8 mouse cellular contexts compared by ENCODE assay signal in genomic region chr4:141139116-141139970, GRCm38 (mm10). TPM values are rescaled to one million over a fixed set of nuclear protein-coding genes. Genes with fewer than 3 reads are reported as not detected.
A peak's percentile ranks its signal among the peaks of the same experiment; 100 is the strongest.
DNase-seq lines count a peak whose midpoint lies in the region; ATAC-seq and TF ChIP-seq lines count a peak whose summit lies in the region.

TSS of gene Szrd1 (minus strand) at chr4:141139775.

- peak; percentile 88 for ATAC-seq in CD4-positive, CD25-positive, alpha-beta regulatory T cell, adult 4 months
- peak; percentile 94 for ATAC-seq in heart, embryonic 15.5 days (replicated peaks; ENCODE audit: insufficient number of reproducible peaks, insufficient read depth, low FRiP score, low read depth)
- ATAC-seq in liver, embryonic 14.5 days (ENCODE audit: insufficient read depth), result peak; percentile 95
- peak; percentile 94 for ATAC-seq in neural tube, embryonic 11.5 days (ENCODE audit: insufficient read depth, low FRiP score, low TSS enrichment)
- peak; percentile 94 for ATAC-seq in stomach, postnatal 0 days (ENCODE audit: low FRiP score, low TSS enrichment)

- 0 out of 2 replicates have a peak, but pooled peaks have one; percentile 1 for TF ChIP-seq CTCF in liver, embryonic 14.5 days (IDR thresholded peaks at IDR 0.05; ENCODE audit: low read depth)
- TF ChIP-seq CTCF in stomach, postnatal 0 days (IDR thresholded peaks at IDR 0.05; ENCODE audit: low read depth), result no peak; the same call in 1 of the 2 replicates

- no peak for TF ChIP-seq EP300 in liver, embryonic 14.5 days (IDR thresholded peaks at IDR 0.05; ENCODE audit: low read depth)
- no peak for TF ChIP-seq EP300 in stomach, postnatal 0 days (optimal IDR thresholded peaks at IDR 0.05)

- H3K27ac ChIP-seq in forebrain, embryonic 10.5 days, result peak within 1 kb of the TSS; percentile 96
- peak within 1 kb of the TSS; percentile 98 for H3K27ac ChIP-seq in heart, embryonic 15.5 days
- H3K27ac ChIP-seq in liver, embryonic 14.5 days, result peak within 1 kb of the TSS; percentile 31
- peak within 1 kb of the TSS; percentile 84 for H3K27ac ChIP-seq in neural tube, embryonic 11.5 days (ENCODE audit: low read depth, low read length)
- H3K27ac ChIP-seq in stomach, postnatal 0 days (replicated peaks), result peak within 1 kb of the TSS; percentile 96

- H3K4me2 ChIP-seq in heart, embryonic 15.5 days, result peak within 1 kb of the TSS; percentile 90
- H3K4me2 ChIP-seq in liver, embryonic 14.5 days (ENCODE audit: low read depth), result peak within 1 kb of the TSS; percentile 92
- H3K4me2 ChIP-seq in neural tube, embryonic 11.5 days (ENCODE audit: low read depth), result peak within 1 kb of the TSS; percentile 89
- H3K4me2 ChIP-seq in stomach, postnatal 0 days (replicated peaks; ENCODE audit: low read depth), result peak within 1 kb of the TSS; percentile 83

- H3K27me3 ChIP-seq in forebrain, embryonic 10.5 days (ENCODE audit: poor library complexity, severe bottlenecking), result peaks cover 7% of the 10 kb centered on the region; the same call in 1 of the 2 replicates
- no peaks in the 10 kb centered on the region for H3K27me3 ChIP-seq in heart, embryonic 15.5 days
- no peaks in the 10 kb centered on the region for H3K27me3 ChIP-seq in liver, embryonic 14.5 days (ENCODE audit: control insufficient read depth, insufficient read depth, low read length)
- H3K27me3 ChIP-seq in neural tube, embryonic 11.5 days (ENCODE audit: control insufficient read depth, insufficient read depth, low read length), result no peaks in the 10 kb centered on the region
- H3K27me3 ChIP-seq in stomach, postnatal 0 days (ENCODE audit: control insufficient read depth, insufficient read depth, low read length), result no peaks in the 10 kb centered on the region

- under 1% methylated on average over 63 of the region's 63 CpGs for WGBS in forebrain, embryonic 10.5 days
- whole genome bisulfite sequencing in heart, embryonic 15.5 days, result under 1% methylated on average over 60 of the region's 63 CpGs
- under 1% methylated on average over 62 of the region's 63 CpGs for WGBS in liver, embryonic 14.5 days (ENCODE audit: insufficient replicate concordance)
- WGBS in neural tube, embryonic 11.5 days, result under 1% methylated on average over 63 of the region's 63 CpGs
- WGBS in stomach, postnatal 0 days, result under 1% methylated on average over 63 of the region's 63 CpGs

- no peaks in the 10 kb centered on the region for H3K9me3 ChIP-seq in forebrain, embryonic 10.5 days
- H3K9me3 ChIP-seq in heart, embryonic 15.5 days (replicated peaks), result no peaks in the 10 kb centered on the region
- no peaks in the 10 kb centered on the region for H3K9me3 ChIP-seq in liver, embryonic 14.5 days (ENCODE audit: control insufficient read depth, low read length)
- H3K9me3 ChIP-seq in neural tube, embryonic 11.5 days (ENCODE audit: control insufficient read depth, low read length), result no peaks in the 10 kb centered on the region
- H3K9me3 ChIP-seq in stomach, postnatal 0 days (ENCODE audit: control insufficient read depth, low read length), result no peaks in the 10 kb centered on the region

- DNase-seq in c-Kit-negative CD71-positive TER-119-positive erythroid progenitor cells, embryonic 14.5 days (ENCODE audit: low read depth, low spot score), result peak; percentile 97
- peak; percentile 99 for DNase-seq in forebrain, embryonic 10.5 days (ENCODE audit: extremely low spot score, low spot score)
- DNase-seq in kidney, postnatal 25 days, result peak; percentile 99
- peak; percentile 98 to 99 (median 99) for DNase-seq in liver, embryonic 14.5 days (ENCODE audit: low read depth in 3 of 3, low spot score in 3 of 3)
- DNase-seq in neural tube, embryonic 11.5 days (ENCODE audit: low spot score), result peak; percentile 100
- peak; percentile 100 for DNase-seq in stomach, postnatal 0 days (ENCODE audit: low spot score)

- peak within 1 kb of the TSS; percentile 94 for H3K9ac ChIP-seq in heart, embryonic 15.5 days
- H3K9ac ChIP-seq in liver, embryonic 14.5 days (replicated peaks), result peak within 1 kb of the TSS; percentile 74
- H3K9ac ChIP-seq in neural tube, embryonic 11.5 days (ENCODE audit: low read length), result peak within 1 kb of the TSS; percentile 75
- peak within 1 kb of the TSS; percentile 93 for H3K9ac ChIP-seq in stomach, postnatal 0 days (ENCODE audit: low read length)

- peak within 1 kb of the TSS; percentile 84 for H3K4me3 ChIP-seq in forebrain, embryonic 10.5 days
- peak within 1 kb of the TSS; percentile 94 for H3K4me3 ChIP-seq in heart, embryonic 15.5 days
- peak within 1 kb of the TSS; percentile 70 to 84 for H3K4me3 ChIP-seq in liver, embryonic 14.5 days (ENCODE audit: insufficient read depth in 1 of 2, low read depth in 2 of 2, low read length in 2 of 2)
- peak within 1 kb of the TSS; percentile 92 for H3K4me3 ChIP-seq in neural tube, embryonic 11.5 days (ENCODE audit: low read depth, low read length)
- H3K4me3 ChIP-seq in stomach, postnatal 0 days (ENCODE audit: low read depth, low read length), result peak within 1 kb of the TSS; percentile 94

- H3K36me3 ChIP-seq in forebrain, embryonic 10.5 days (replicated peaks), result peaks cover 17% of the 10 kb centered on the region
- no peaks in the 10 kb centered on the region for H3K36me3 ChIP-seq in heart, embryonic 15.5 days
- no peaks in the 10 kb centered on the region for H3K36me3 ChIP-seq in liver, embryonic 14.5 days (replicated peaks; ENCODE audit: control insufficient read depth, insufficient read depth, low read depth)
- no peaks in the 10 kb centered on the region for H3K36me3 ChIP-seq in neural tube, embryonic 11.5 days (ENCODE audit: control insufficient read depth, insufficient read depth, low read length)
- H3K36me3 ChIP-seq in stomach, postnatal 0 days (ENCODE audit: control insufficient read depth, insufficient read depth, low read length), result no peaks in the 10 kb centered on the region

- H3K4me1 ChIP-seq in forebrain, embryonic 10.5 days, result peaks cover 47% of the 10 kb centered on the region
- peaks cover 45% of the 10 kb centered on the region for H3K4me1 ChIP-seq in heart, embryonic 15.5 days (replicated peaks)
- peaks cover 4 to 29% of the 10 kb centered on the region in 2 experiments for H3K4me1 ChIP-seq in liver, embryonic 14.5 days (replicated peaks; ENCODE audit: control insufficient read depth in 2 of 2, insufficient read depth in 2 of 2, low read length in 1 of 2)
- peaks cover 29% of the 10 kb centered on the region for H3K4me1 ChIP-seq in neural tube, embryonic 11.5 days (ENCODE audit: control insufficient read depth, insufficient read depth, low read length)
- H3K4me1 ChIP-seq in stomach, postnatal 0 days (replicated peaks; ENCODE audit: control insufficient read depth, insufficient read depth), result peaks cover 8% of the 10 kb centered on the region

RNA-seq across cellular contexts. Expression of gene Szrd1, which starts in this region (rescaled TPM):
- polyA plus RNA-seq in CD4-positive, CD25-positive, alpha-beta regulatory T cell, adult 4 months (2017; shearing (Covaris generic)), result 10 to 100 TPM; 38.1 to 76.7 TPM
- polyA plus RNA-seq in forebrain, embryonic 10.5 days (2016; fragmentation: Nextera tagmentation; extraction: Ambion mirVana), result 38.2 and 45.2 TPM in 2 replicates
- polyA plus RNA-seq in heart, embryonic 15.5 days (2015; fragmentation: Nextera tagmentation; extraction: Ambion mirVana), result 30.1 and 32.8 TPM in 2 replicates
- 13.3 and 14.2 TPM in 2 replicates for polyA plus RNA-seq in liver, embryonic 14.5 days (2012; rRNA removed)
- 14.3 and 17.2 TPM in 2 replicates for polyA plus RNA-seq in liver, embryonic 14.5 days (2014; fragmentation: Nextera tagmentation; extraction: Ambion mirVana)
- polyA plus RNA-seq in neural tube, embryonic 11.5 days (2014; fragmentation: Nextera tagmentation; extraction: Ambion mirVana), result 30.7 and 32.1 TPM in 2 replicates
- 28.6 and 29.6 TPM in 2 replicates for polyA plus RNA-seq in stomach, postnatal 0 days (2015; fragmentation: Nextera tagmentation; extraction: Ambion mirVana)

Comparison
In these comparisons a context has a peak if more than half of its experiments do, and no peak if none do; other contexts are left out.
1. Peak in every context shown above with its lines: DNase-seq, ATAC-seq, H3K4me3 ChIP-seq and H3K27ac ChIP-seq.
2. H3K27ac ChIP-seq: peak in every context shown above with its lines; median percentile 98 in heart, embryonic 15.5 days; 96 in forebrain, embryonic 10.5 days; 96 in stomach, postnatal 0 days; 84 in neural tube, embryonic 11.5 days; 31 in liver, embryonic 14.5 days.